Mouse (Mus musculus) thymus, postnatal 0 days (tissue): Measurements from ENCODE around the gene Vwde. TPM values are rescaled to one million over a fixed set of nuclear protein-coding genes. Genes with fewer than 3 reads are reported as not detected.
A peak's percentile ranks its signal among the peaks of the same experiment; 100 is the strongest.

Experiments used
- DNase-seq: peaks from one replicate; pipeline ENCODE4 v3.0.0-alpha.2; 2015; ENCODE audit warnings: low spot score
- polyA plus RNA-seq: library from polyadenylated mRNA; unstranded; fragments of >200 nt; fragmentation: Nextera tagmentation; extraction: Ambion mirVana; gene quantifications from 2 replicates; pipeline ENCODE4 v1.2.1, GENCODE M21; 2015

The Vwde gene
- not detected in 2 replicates for polyA plus RNA-seq

- no peak for DNase-seq
These were observed at the start of gene Vwde for GRCm38 (mm10) chr6:13224596-13225227. TSS of gene Vwde (minus strand) at chr6:13224965.

- DNase-seq = no peak
These were observed 30.6 kb upstream of the Vwde start for GRCm38 (mm10) chr6:13255341-13255740.

GRCm38 (mm10) chr6:13248317-13248969, 23.7 kb upstream of the Vwde start:
- peak; percentile 3 for DNase-seq

- no peak for DNase-seq
These were observed 18.6 kb downstream of the Vwde start for GRCm38 (mm10) chr6:13206157-13206556.

GRCm38 (mm10) chr6:13197486-13197885, 27.3 kb downstream of the Vwde start:
- no peak for DNase-seq

- no peak for DNase-seq
These were observed 37.9 kb downstream of the Vwde start for GRCm38 (mm10) chr6:13186836-13187235.

- no peak for DNase-seq
These were observed 44.7 kb downstream of the Vwde start for GRCm38 (mm10) chr6:13180061-13180460.

- DNase-seq = no peak
These were observed 55.2 kb downstream of the Vwde start for GRCm38 (mm10) chr6:13169459-13170150.

GRCm38 (mm10) chr6:13166240-13166937, 58.4 kb downstream of the Vwde start:
- DNase-seq = no peak

- no peak for DNase-seq
These were observed 65.3 kb downstream of the Vwde start for GRCm38 (mm10) chr6:13159437-13159836.

GRCm38 (mm10) chr6:13153888-13154697, 70.7 kb downstream of the Vwde start:
- DNase-seq = no peak

GRCm38 (mm10) chr6:13152062-13152640, 72.6 kb downstream of the Vwde start:
- peak; percentile 30 for DNase-seq

- no peak for DNase-seq
These were observed 87.5 kb downstream of the Vwde start for GRCm38 (mm10) chr6:13137255-13137654.

GRCm38 (mm10) chr6:13108662-13109061, 116.1 kb downstream of the Vwde start:
- DNase-seq = no peak

Other genes with a start within 250 kb of the Vwde start
- gene Tmem106b, start 155.2 kb downstream of the Vwde start, polyA plus RNA-seq = 37.4 and 40.7 TPM in 2 replicates